Mouse (Mus musculus): ENCODE data around the gene Tmem177.

GRCm38 (mm10) chr1:119867300-119867699, 45.7 kb downstream of the Tmem177 start:
- TF ChIP-seq CTCF (IDR thresholded peaks at IDR 0.05; ENCODE audit: low read depth) (no peak), EP300 (IDR thresholded peaks at IDR 0.05; ENCODE audit: low read depth) (no peak)
